Mouse (Mus musculus): ENCODE results near the gene Wapl.

The Wapl gene

GRCm38 (mm10) chr14:34673395-34674228, at the start of gene Wapl:
Gene Wapl (plus strand): TSS chr14:34673928.
- peak; percentile 94 for DNase-seq (ENCODE audit: low spot score)

- no peak for DNase-seq (ENCODE audit: low spot score)
Observed at GRCm38 (mm10) chr14:34626824-34627223, 46.9 kb upstream of the Wapl start.

GRCm38 (mm10) chr14:34632722-34633448, 40.8 kb upstream of the Wapl start:
- DNase-seq (ENCODE audit: low spot score), result no peak

- DNase-seq (ENCODE audit: low spot score), result no peak
Observed at GRCm38 (mm10) chr14:34635192-34635591, 38.5 kb upstream of the Wapl start.

- no peak for DNase-seq (ENCODE audit: low spot score)
Observed at GRCm38 (mm10) chr14:34635721-34636120, 38.0 kb upstream of the Wapl start.

GRCm38 (mm10) chr14:34644140-34644539, 29.6 kb upstream of the Wapl start:
- no peak for DNase-seq (ENCODE audit: low spot score)

GRCm38 (mm10) chr14:34647870-34648475, 25.8 kb upstream of the Wapl start:
- no peak for DNase-seq (ENCODE audit: low spot score)

- no peak for DNase-seq (ENCODE audit: low spot score)
Observed at GRCm38 (mm10) chr14:34657131-34657530, 16.6 kb upstream of the Wapl start.

- no peak for DNase-seq (ENCODE audit: low spot score)
Observed at GRCm38 (mm10) chr14:34660351-34660787, 13.4 kb upstream of the Wapl start.

GRCm38 (mm10) chr14:34660788-34661591, 12.7 kb upstream of the Wapl start:
- no peak for DNase-seq (ENCODE audit: low spot score)

GRCm38 (mm10) chr14:34661621-34662477, 11.9 kb upstream of the Wapl start:
- no peak for DNase-seq (ENCODE audit: low spot score)

- no peak for DNase-seq (ENCODE audit: low spot score)
Observed at GRCm38 (mm10) chr14:34662478-34662826, 11.3 kb upstream of the Wapl start.

- no peak for DNase-seq (ENCODE audit: low spot score)
Observed at GRCm38 (mm10) chr14:34663381-34663780, 10.3 kb upstream of the Wapl start.

- DNase-seq (ENCODE audit: low spot score), result no peak
Observed at GRCm38 (mm10) chr14:34669082-34669481, 4.6 kb upstream of the Wapl start.

- no peak for DNase-seq (ENCODE audit: low spot score)
Observed at GRCm38 (mm10) chr14:34670256-34670655, 3.5 kb upstream of the Wapl start.

GRCm38 (mm10) chr14:34674229-34674791, 582 bp downstream of the Wapl start:
- no peak for DNase-seq (ENCODE audit: low spot score)

- DNase-seq (ENCODE audit: low spot score), result no peak
Observed at GRCm38 (mm10) chr14:34674932-34675331, 1.2 kb downstream of the Wapl start.

- no peak for DNase-seq (ENCODE audit: low spot score)
Observed at GRCm38 (mm10) chr14:34675347-34675865, 1.7 kb downstream of the Wapl start.

- DNase-seq (ENCODE audit: low spot score), result no peak
Observed at GRCm38 (mm10) chr14:34680815-34681214, 7.1 kb downstream of the Wapl start.

GRCm38 (mm10) chr14:34684989-34685388, 11.3 kb downstream of the Wapl start:
- DNase-seq (ENCODE audit: low spot score), result no peak
